Mouse (Mus musculus) stomach, embryonic 16.5 days (tissue): Measurements from ENCODE around the gene Borcs5. TPM values are rescaled to one million over a fixed set of nuclear protein-coding genes. Genes with fewer than 3 reads are reported as not detected.

Experiments used
- ATAC-seq: fragments of 200-750 bp; cut with Nextera tagmentation; 2 replicates; pipeline ENCODE4 v1.8.0; 2017; ENCODE audit warnings: moderate number of reproducible peaks, moderate TSS enrichment; ENCODE audit not compliant: insufficient read depth, low FRiP score
- H3K27ac ChIP-seq: fragments of 300-500 bp; sonication (generic); 2 replicates; pipeline ENCODE4 v1.5.1; 2014; ENCODE audit warnings: low read length
- H3K27me3 ChIP-seq: fragments of 300-500 bp; sonication (generic); 2 replicates; pipeline ENCODE4 v1.6.1; 2014; ENCODE audit warnings: low read length, control low read depth, mixed read lengths; ENCODE audit not compliant: control insufficient read depth, insufficient read depth
- H3K36me3 ChIP-seq: fragments of 300-500 bp; sonication (generic); 2 replicates; pipeline ENCODE4 v1.6.1; 2014; ENCODE audit warnings: low read length; ENCODE audit not compliant: control insufficient read depth, insufficient read depth
- H3K4me1 ChIP-seq: fragments of 300-500 bp; sonication (generic); 2 replicates; pipeline ENCODE4 v1.6.1; 2014; ENCODE audit warnings: low read length, control low read depth, mixed read lengths; ENCODE audit not compliant: control insufficient read depth, insufficient read depth
- H3K4me2 ChIP-seq: fragments of 300-500 bp; sonication (generic); 2 replicates; pipeline ENCODE4 v1.6.1; 2014; ENCODE audit warnings: low read depth, low read length, mixed read lengths
- H3K4me3 ChIP-seq: fragments of 300-500 bp; sonication (generic); replicated peaks from 2 replicates; pipeline ENCODE4 v1.5.1; 2014; ENCODE audit warnings: mild to moderate bottlenecking, low read length
- H3K9ac ChIP-seq: fragments of 300-500 bp; sonication (generic); 2 replicates; pipeline ENCODE4 v1.6.1; 2014; ENCODE audit warnings: low read length
- H3K9me3 ChIP-seq: fragments of 300-500 bp; sonication (generic); replicated peaks from 2 replicates; pipeline ENCODE4 v1.6.1; 2016; ENCODE audit warnings: low read length, control low read depth; ENCODE audit not compliant: control insufficient read depth
- WGBS: fragments of 180-500 bp; shearing (Covaris S2); extraction: QIAGEN DNeasy Blood & Tissue Kit; methylation state at CpG from one replicate; pipeline ENCODE4 v1.1.7; 2014; 5-methylcytosine and 5-hydroxymethylcytosine counted together
- polyA plus RNA-seq: library from polyadenylated mRNA; unstranded; fragments of >200 nt; fragmentation: Nextera tagmentation; extraction: Ambion mirVana; gene quantifications from 2 replicates; pipeline ENCODE4 v1.2.1, GENCODE M21; 2015

Gene Borcs5
- polyA plus RNA-seq, 1 experiment from 2014 or later = 17.7 TPM

GRCm38 (mm10) chr6:134639900-134640299 lies 590 bp downstream of the Borcs5 start:
- WGBS = 88% methylated on average over 1 of the region's 1 CpGs
- no peak overlapping the region for H3K27ac ChIP-seq
- 0 out of 2 replicates have a peak, but pooled peaks cover 4% of the 10 kb centered on the region for H3K4me1 ChIP-seq
- no peak overlapping the region for H3K4me2 ChIP-seq
- ATAC-seq = no peak
- 0 out of 2 replicates have a peak, but pooled peaks cover 3% of the 10 kb centered on the region for H3K9me3 ChIP-seq
- H3K36me3 ChIP-seq = no peaks in the 10 kb centered on the region
- H3K4me3 ChIP-seq = no peak overlapping the region
- no peak overlapping the region for H3K9ac ChIP-seq
- H3K27me3 ChIP-seq = no peaks in the 10 kb centered on the region

DNA sequence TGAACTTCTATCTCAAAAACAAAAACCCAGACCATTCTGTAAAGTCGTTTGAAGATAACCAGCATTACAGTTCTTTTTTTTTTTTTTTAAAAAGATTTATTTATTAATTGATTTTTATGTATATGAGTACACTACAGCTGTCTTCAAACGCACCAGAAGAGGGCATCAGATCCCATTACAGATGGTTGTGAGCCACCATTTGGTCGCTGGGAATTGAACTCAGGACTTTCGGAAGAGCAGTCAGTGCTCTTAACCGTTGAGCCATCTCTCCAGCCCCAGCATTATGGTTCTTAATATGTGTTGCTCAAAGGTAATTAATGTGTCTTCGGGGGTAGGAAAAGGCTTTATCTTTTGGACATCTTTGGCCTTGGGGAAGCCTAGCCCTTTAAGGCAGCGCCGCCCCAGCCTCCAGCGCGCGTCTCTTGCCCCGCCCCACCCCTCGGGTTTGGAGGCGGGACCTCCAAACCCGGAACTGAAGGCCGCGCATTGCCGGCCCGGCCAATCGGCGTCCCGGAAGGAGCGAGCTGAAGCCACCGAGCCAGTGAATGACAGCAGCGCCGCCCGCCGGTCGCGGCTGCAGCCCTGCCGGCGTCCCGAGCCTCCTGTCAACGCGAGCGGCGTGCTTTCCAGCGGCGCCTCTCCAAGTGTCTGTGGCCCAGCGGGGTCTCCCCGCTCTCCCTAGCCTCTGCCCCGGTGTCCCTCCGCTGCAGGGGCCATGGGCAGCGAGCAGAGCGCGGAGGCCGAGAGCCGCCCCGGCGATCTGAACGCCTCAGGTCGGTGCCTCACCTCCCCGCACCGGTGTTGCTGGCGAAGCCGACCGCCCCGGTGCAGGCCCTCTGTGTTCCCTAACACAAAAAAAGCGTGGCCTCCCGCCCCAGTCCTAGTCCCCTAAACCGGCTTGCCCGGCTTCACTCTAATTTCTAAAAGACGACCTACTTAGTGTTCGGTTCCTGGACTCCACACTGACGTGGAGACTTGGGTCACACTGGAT lies 1.5 kb downstream of the Borcs5 start:
- H3K9me3 ChIP-seq = 0 out of 2 replicates have a peak, but pooled peaks cover 3% of the 10 kb centered on the region
- WGBS = 2% methylated on average over 65 of the region's 65 CpGs
- H3K27me3 ChIP-seq = no peaks in the 10 kb centered on the region

GRCm38 (mm10) chr6:134641738-134642446 lies 2.6 kb downstream of the Borcs5 start:
- H3K4me3 ChIP-seq = peak overlapping the region; percentile 76
- peak overlapping the region; percentile 84 for H3K9ac ChIP-seq
- 0 out of 2 replicates have a peak, but pooled peaks cover 4% of the 10 kb centered on the region for H3K4me1 ChIP-seq
- peak overlapping the region; percentile 71; the same call in 1 of the 2 replicates for H3K27ac ChIP-seq
- 59% methylated on average over 9 of the region's 9 CpGs for WGBS
- H3K4me2 ChIP-seq = peak overlapping the region; percentile 63
- H3K36me3 ChIP-seq = no peaks in the 10 kb centered on the region
- no peak for ATAC-seq
- 0 out of 2 replicates have a peak, but pooled peaks cover 3% of the 10 kb centered on the region for H3K9me3 ChIP-seq
- H3K27me3 ChIP-seq = no peaks in the 10 kb centered on the region

More for the DNA sequence above, 1.5 kb downstream of the Borcs5 start:
- Histone ChIP-seq H3K4me1 (0 out of 2 replicates have a peak, but pooled peaks cover 4% of the 10 kb centered on the region), H3K27ac (peak overlapping the region; percentile 71), H3K9ac (peak overlapping the region; percentile 84), H3K4me2 (peak overlapping the region; percentile 63), H3K4me3 (peak overlapping the region; percentile 76), H3K36me3 (no peaks in the 10 kb centered on the region)
- ATAC-seq = peak; percentile 99

GRCm38 (mm10) chr6:134643296-134643695 lies 4.0 kb downstream of the Borcs5 start:
- 93% methylated on average over 5 of the region's 5 CpGs for WGBS
- H3K4me3 ChIP-seq = no peak overlapping the region
- ATAC-seq = no peak
- H3K9me3 ChIP-seq = 0 out of 2 replicates have a peak, but pooled peaks cover 3% of the 10 kb centered on the region
- H3K4me2 ChIP-seq = no peak overlapping the region
- H3K36me3 ChIP-seq = no peaks in the 10 kb centered on the region
- no peak overlapping the region for H3K27ac ChIP-seq
- H3K27me3 ChIP-seq = no peaks in the 10 kb centered on the region
- no peak overlapping the region for H3K9ac ChIP-seq
- H3K4me1 ChIP-seq = 0 out of 2 replicates have a peak, but pooled peaks cover 4% of the 10 kb centered on the region

GRCm38 (mm10) chr6:134646835-134647234 lies 7.5 kb downstream of the Borcs5 start:
- no peak for ATAC-seq
- 67% methylated on average over 6 of the region's 6 CpGs for whole genome bisulfite sequencing
- Histone ChIP-seq H3K36me3 (no peaks in the 10 kb centered on the region), H3K9ac (no peak overlapping the region), H3K9me3 (0 out of 2 replicates have a peak, but pooled peaks cover 3% of the 10 kb centered on the region), H3K27ac (no peak overlapping the region), H3K4me1 (no peaks in the 10 kb centered on the region), H3K27me3 (no peaks in the 10 kb centered on the region), H3K4me2 (no peak overlapping the region), H3K4me3 (no peak overlapping the region)

GRCm38 (mm10) chr6:134647621-134648020 lies 8.3 kb downstream of the Borcs5 start:
- H3K27me3 ChIP-seq = no peaks in the 10 kb centered on the region
- no peak overlapping the region for H3K27ac ChIP-seq
- H3K4me3 ChIP-seq = no peak overlapping the region
- ATAC-seq = no peak
- 0 out of 2 replicates have a peak, but pooled peaks cover 3% of the 10 kb centered on the region for H3K9me3 ChIP-seq
- H3K4me1 ChIP-seq = no peaks in the 10 kb centered on the region
- H3K4me2 ChIP-seq = no peak overlapping the region
- WGBS = 28% methylated on average over 5 of the region's 5 CpGs
- no peaks in the 10 kb centered on the region for H3K36me3 ChIP-seq
- H3K9ac ChIP-seq = no peak overlapping the region

DNA sequence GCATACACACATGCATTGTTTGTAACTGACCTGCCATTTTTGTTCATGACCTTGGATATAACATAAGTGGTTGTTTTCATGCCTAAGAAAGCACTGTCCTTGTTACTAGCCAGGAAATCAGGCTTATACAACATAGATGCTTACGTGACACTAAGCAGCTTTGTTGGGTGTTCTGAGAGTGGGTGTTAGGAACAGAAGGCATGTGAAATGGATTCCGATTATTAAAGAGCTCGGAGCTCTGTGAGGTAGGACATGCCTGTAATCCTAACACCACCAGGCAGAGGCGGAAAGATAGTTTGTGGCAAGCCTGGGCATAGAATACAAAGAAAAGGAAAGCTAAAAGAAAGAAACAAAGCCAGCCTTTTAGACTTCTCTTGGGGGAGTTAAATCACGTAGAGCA lies 9.0 kb downstream of the Borcs5 start:
- Histone ChIP-seq H3K27ac (no peak overlapping the region), H3K4me1 (no peaks in the 10 kb centered on the region), H3K4me2 (no peak overlapping the region), H3K27me3 (no peaks in the 10 kb centered on the region), H3K9ac (no peak overlapping the region), H3K9me3 (0 out of 2 replicates have a peak, but pooled peaks cover 2% of the 10 kb centered on the region), H3K36me3 (no peaks in the 10 kb centered on the region), H3K4me3 (no peak overlapping the region)
- ATAC-seq = no peak
- WGBS = 65% methylated on average over 5 of the region's 5 CpGs

DNA sequence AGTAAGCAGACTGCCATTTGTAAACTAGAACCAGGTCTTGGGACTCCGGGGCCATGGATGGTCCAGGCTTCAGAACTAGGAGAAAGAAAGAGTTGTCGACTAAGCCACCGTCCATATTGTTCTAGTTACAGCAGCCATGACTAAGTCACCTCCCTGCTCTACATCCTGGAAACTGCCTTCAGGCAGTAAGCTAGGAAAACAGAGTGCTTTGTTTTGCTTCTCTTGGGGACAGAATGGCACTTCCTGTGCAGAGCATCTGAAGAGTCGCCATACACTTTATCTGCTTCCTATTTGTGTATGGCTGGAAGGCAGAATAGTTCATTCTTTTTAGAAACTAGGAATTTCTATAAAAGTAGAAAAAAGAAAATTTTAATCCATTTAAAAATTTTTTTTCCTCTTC lies 17.2 kb downstream of the Borcs5 start:
- H3K9me3 ChIP-seq = no peaks in the 10 kb centered on the region
- no peak overlapping the region for H3K9ac ChIP-seq
- no peak overlapping the region for H3K4me2 ChIP-seq
- H3K4me1 ChIP-seq = no peaks in the 10 kb centered on the region
- WGBS = 79% methylated on average over 4 of the region's 4 CpGs
- H3K27ac ChIP-seq = 0 out of 2 replicates have a peak overlapping the region, but pooled peaks have one; percentile 6
- no peak overlapping the region for H3K4me3 ChIP-seq
- no peaks in the 10 kb centered on the region for H3K36me3 ChIP-seq
- H3K27me3 ChIP-seq = no peaks in the 10 kb centered on the region
- ATAC-seq = no peak
